Mouse (Mus musculus): ENCODE measurements around the gene Anks1b. TPM values are rescaled to one million over a fixed set of nuclear protein-coding genes. Genes with fewer than 3 reads are reported as not detected.

Gene Anks1b
- total RNA-seq, 2 experiments from 2014 or later = 0.09 to 0.17 TPM

DNA sequence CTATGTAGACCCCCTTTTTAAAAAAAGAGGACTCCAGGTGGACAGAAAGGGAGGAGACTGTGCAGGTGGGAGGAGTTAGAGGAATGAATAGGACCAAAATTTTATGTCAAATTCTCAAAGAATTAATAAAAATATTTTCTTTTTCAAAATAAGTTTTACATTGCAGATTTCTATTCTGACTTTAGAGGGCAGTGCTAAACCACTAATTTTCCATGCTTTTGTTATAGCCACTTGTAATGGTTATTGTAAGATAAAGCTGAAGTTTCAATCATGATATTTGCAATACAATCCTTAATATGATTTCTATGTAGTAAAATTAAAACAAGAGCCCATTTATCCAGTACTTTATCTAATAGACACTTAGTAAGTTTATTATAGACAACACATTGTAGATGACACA, 278.2 kb downstream of the Anks1b start:
- DNase-seq (ENCODE audit: low spot score) = no peak

DNA sequence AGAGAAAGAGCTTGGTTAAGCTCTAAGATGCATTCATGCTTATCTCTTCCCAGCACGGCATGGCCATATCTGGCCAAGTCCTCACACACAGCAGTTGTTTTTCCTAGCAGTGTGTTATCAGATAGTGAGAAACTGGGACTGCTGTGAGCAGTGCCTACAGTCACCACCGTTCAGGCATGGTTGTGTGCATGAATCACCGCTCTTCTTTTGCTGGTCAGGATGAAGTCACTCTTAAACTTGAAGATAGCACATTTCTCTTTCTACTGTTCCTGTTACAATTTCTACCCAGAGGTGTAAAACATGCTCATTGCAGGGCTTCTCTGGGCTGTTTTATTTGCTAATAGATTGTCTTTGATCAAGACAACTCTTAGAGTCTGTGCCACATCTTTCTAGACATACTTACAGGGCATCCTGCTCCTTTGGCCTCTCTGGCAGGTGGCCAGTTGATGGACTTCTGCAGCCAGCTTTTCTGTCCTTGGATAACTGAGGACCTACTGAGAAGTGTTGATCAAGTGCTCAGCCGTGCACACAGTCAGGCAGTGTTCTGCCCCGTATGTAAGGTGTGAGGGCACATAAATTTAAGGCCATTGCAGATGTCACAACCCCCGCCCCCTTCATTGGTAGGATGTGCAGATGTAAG, 296.8 kb downstream of the Anks1b start:
- DNase-seq (ENCODE audit: low spot score) = no peak

- DNase-seq (ENCODE audit: low spot score) = no peak
These were observed 317.1 kb downstream of the Anks1b start for GRCm38 (mm10) chr10:90190366-90190765.

DNA sequence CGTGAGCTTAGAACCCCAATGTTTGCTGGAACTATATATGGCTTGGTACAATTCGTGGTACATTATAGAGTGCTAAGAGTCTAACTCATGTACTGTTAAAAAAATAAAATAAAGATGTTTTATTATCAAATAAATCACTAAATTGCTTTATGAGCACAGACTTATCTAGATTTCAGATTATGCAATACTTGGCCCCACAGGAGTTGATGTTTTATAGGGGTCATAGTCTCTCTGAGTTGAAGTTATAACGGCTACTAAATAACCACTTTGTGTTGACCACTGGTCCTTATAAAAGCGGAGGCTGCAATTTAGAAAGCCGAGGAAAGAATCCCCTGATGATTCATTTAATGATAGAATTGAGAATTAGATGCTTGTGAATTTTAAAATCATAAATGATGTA, 323.6 kb downstream of the Anks1b start:
- DNase-seq (ENCODE audit: low spot score) = no peak

- DNase-seq (ENCODE audit: low spot score) = no peak
These were observed 336.7 kb downstream of the Anks1b start for GRCm38 (mm10) chr10:90210044-90210443.

DNA sequence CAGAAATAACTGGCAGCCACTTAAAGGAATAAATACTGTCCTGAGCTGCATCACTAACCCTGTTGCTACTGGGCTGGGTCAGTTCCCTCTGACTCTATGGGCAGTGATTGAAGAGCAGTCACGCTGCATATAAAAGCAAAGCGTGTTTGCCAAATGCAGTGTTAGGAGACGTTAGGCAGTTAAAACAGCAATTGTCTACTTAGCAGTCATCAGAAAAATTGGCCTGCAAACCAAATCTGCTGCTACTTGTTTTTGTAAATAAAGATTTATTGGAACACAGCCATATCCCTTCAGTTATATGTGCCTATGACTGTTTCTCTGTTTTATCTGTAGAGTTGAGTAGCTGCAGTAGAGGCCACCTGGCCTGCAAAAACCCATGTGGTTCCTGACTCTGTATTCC, 347.2 kb downstream of the Anks1b start:
- DNase-seq (ENCODE audit: low spot score) = no peak

- no peak for DNase-seq (ENCODE audit: low spot score)
These were observed 349.6 kb downstream of the Anks1b start for GRCm38 (mm10) chr10:90222793-90223495.

GRCm38 (mm10) chr10:90235273-90235672, 362.0 kb downstream of the Anks1b start:
- DNase-seq (ENCODE audit: low spot score) = no peak

- DNase-seq (ENCODE audit: low spot score) = no peak
These were observed 364.0 kb downstream of the Anks1b start for GRCm38 (mm10) chr10:90237290-90237689.

DNA sequence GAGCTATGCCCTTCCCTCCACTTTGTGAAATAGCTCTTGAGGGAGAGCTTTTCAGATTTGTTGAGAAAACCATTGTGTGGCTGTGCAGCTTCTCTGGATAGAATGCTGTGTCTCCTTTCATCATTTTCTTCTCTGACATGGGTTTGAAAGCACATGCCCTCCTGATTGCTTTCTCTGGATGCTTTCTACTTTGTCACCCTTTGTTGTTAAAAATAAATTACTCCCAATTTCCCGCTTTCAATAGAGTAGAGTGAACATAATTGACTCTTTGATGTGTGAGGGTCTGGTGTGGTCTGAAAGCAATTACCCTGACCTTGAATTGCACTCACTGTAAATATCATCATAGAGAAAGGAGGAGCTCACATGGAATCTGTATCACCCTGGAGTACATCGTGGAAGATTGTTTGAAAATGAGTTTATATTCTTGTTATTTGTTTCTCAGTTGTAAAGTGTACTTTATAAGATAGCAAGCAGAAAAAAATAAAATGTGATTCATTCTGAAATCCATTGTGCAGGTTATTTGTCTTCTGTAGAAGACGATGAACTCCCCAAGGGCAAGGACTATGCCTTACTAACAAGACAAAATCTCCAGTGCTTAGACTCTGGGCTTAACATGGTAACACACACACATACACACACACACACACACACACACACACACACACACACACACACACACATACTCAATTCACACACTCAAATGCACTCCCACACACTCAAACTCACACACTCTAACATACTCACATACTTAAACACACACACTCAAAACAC, 385.8 kb downstream of the Anks1b start:
- no peak for DNase-seq (ENCODE audit: low spot score)

- DNase-seq (ENCODE audit: low spot score) = no peak
These were observed 398.0 kb downstream of the Anks1b start for GRCm38 (mm10) chr10:90271321-90271720.

- no peak for DNase-seq (ENCODE audit: low spot score)
These were observed 400.0 kb downstream of the Anks1b start for GRCm38 (mm10) chr10:90273311-90273710.

- no peak for DNase-seq (ENCODE audit: low spot score)
These were observed 413.3 kb downstream of the Anks1b start for GRCm38 (mm10) chr10:90286589-90286988.

GRCm38 (mm10) chr10:90303249-90303648, 429.9 kb downstream of the Anks1b start:
- DNase-seq (ENCODE audit: low spot score) = no peak

- no peak for DNase-seq (ENCODE audit: low spot score)
These were observed 432.8 kb downstream of the Anks1b start for GRCm38 (mm10) chr10:90306156-90306555.

GRCm38 (mm10) chr10:90307931-90308555, 434.7 kb downstream of the Anks1b start:
- no peak for DNase-seq (ENCODE audit: low spot score)

DNA sequence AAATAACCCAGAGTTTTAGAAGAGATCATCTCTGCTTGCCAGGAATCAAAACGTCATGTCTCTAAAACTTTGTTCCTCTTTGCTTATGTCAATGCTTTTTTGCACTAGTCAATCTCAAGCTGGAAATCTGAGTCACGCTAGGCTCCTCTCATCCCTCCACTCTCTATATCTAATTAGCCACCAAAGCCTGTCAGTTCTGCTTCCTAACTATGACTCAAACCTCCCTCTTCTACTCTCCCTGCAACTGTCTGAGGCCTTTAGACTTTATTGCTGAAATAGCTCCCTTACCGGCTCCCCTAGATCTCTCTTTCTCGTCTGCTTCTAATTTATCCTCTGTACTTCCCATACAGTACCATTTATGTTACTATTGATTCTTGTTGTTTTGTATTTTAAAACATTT, 456.5 kb downstream of the Anks1b start:
- DNase-seq (ENCODE audit: low spot score) = no peak

GRCm38 (mm10) chr10:90345394-90345793, 472.1 kb downstream of the Anks1b start:
- DNase-seq (ENCODE audit: low spot score) = no peak

- DNase-seq (ENCODE audit: low spot score) = no peak
These were observed 482.9 kb downstream of the Anks1b start for GRCm38 (mm10) chr10:90356258-90356657.

GRCm38 (mm10) chr10:90357169-90357907, 484.0 kb downstream of the Anks1b start:
- DNase-seq (ENCODE audit: low spot score) = no peak

DNA sequence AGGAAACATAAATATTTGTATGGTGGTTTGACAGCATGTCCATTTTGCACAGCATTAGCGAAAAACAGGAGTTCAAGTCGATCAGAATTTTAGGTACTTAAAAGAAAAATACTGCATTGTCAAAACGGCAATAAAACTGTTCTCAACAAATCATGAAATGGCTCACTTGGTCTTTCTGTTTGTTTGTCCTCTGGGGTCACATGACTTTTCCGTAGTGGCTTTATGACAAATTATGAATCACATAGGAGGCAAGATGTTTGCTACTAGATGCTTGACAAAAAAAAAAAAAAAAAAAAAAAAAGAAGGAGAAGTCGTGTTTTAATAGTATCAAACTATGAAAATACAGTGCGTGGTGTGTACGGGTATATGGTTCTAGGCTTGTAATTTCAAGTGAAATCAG, 495.7 kb downstream of the Anks1b start:
- DNase-seq (ENCODE audit: low spot score) = no peak
